Mouse (Mus musculus) intestine, embryonic 15.5 days (tissue): ENCODE measurements around the gene Ttll1. TPM values are rescaled to one million over a fixed set of nuclear protein-coding genes. Genes with fewer than 3 reads are reported as not detected.
"Not testable (repeated sequence)": the region's sequence is repeated elsewhere in the genome, so short reads cannot be mapped to it uniquely, and the experiment has no call there.

Source experiments
- ATAC-seq: fragments of 200-750 bp; cut with Nextera tagmentation; 2 replicates; pipeline ENCODE4 v1.8.0; 2017; ENCODE audit warnings: moderate TSS enrichment, moderate library complexity
- H3K27ac ChIP-seq: fragments of 300-500 bp; sonication (generic); 2 replicates; pipeline ENCODE4 v1.5.1; 2015; ENCODE audit warnings: mild to moderate bottlenecking, inconsistent platforms
- H3K27me3 ChIP-seq: fragments of 300-500 bp; sonication (generic); replicated peaks from 2 replicates; pipeline ENCODE4 v1.6.1; 2015; ENCODE audit warnings: inconsistent platforms
- H3K36me3 ChIP-seq: fragments of 300-500 bp; sonication (generic); 2 replicates; pipeline ENCODE4 v1.6.1; 2015; ENCODE audit warnings: inconsistent platforms
- H3K4me1 ChIP-seq: fragments of 300-500 bp; sonication (generic); replicated peaks from 2 replicates; pipeline ENCODE4 v1.6.1; 2015; ENCODE audit warnings: inconsistent platforms
- H3K4me2 ChIP-seq: fragments of 300-500 bp; sonication (generic); replicated peaks from 2 replicates; pipeline ENCODE4 v1.6.1; 2015; ENCODE audit warnings: mild to moderate bottlenecking, inconsistent platforms
- H3K4me3 ChIP-seq: fragments of 300-500 bp; sonication (generic); replicated peaks from 2 replicates; pipeline ENCODE4 v1.5.1; 2015; ENCODE audit warnings: inconsistent platforms
- H3K9ac ChIP-seq: fragments of 300-500 bp; sonication (generic); 2 replicates; pipeline ENCODE4 v1.6.1; 2015; ENCODE audit warnings: inconsistent platforms
- H3K9me3 ChIP-seq: fragments of 300-500 bp; sonication (generic); 2 replicates; pipeline ENCODE4 v1.6.1; 2016; ENCODE audit warnings: inconsistent platforms
- WGBS: fragments of 180-500 bp; shearing (Covaris S2); methylation state at CpG from one replicate; pipeline ENCODE4 v1.1.7; 2015; 5-methylcytosine and 5-hydroxymethylcytosine counted together
- polyA plus RNA-seq: library from polyadenylated mRNA; unstranded; fragments of >200 nt; fragmentation: Nextera tagmentation; extraction: Ambion mirVana; gene quantifications from 2 replicates; pipeline ENCODE4 v1.2.1, GENCODE M21; 2015

Ttll1 gene
- polyA plus RNA-seq, 1 experiment from 2014 or later, result 18.4 TPM

- no peaks in the 10 kb centered on the region for H3K9me3 ChIP-seq
- H3K4me2 ChIP-seq, result peak overlapping the region; percentile 42; the same call in 1 of the 2 replicates
- WGBS, result 43% methylated on average over 10 of the region's 10 CpGs
- peak overlapping the region; percentile 81 for H3K27ac ChIP-seq
- no peak overlapping the region for H3K9ac ChIP-seq
- ATAC-seq, result peak; percentile 99
- no peaks in the 10 kb centered on the region for H3K27me3 ChIP-seq
- peaks cover 15% of the 10 kb centered on the region for H3K4me1 ChIP-seq
- no peak overlapping the region for H3K4me3 ChIP-seq
- no peaks in the 10 kb centered on the region for H3K36me3 ChIP-seq
These were observed 36.7 kb downstream of the Ttll1 start for GRCm38 (mm10) chr15:83473832-83474465.

GRCm38 (mm10) chr15:83473251-83473650, 37.4 kb downstream of the Ttll1 start:
- H3K27ac ChIP-seq, result no peak overlapping the region
- H3K27me3 ChIP-seq, result no peaks in the 10 kb centered on the region
- 78% methylated on average over 1 of the region's 1 CpGs for WGBS
- no peak overlapping the region for H3K9ac ChIP-seq
- H3K4me3 ChIP-seq, result no peak overlapping the region
- H3K9me3 ChIP-seq, result no peaks in the 10 kb centered on the region
- peaks cover 15% of the 10 kb centered on the region for H3K4me1 ChIP-seq
- no peak for ATAC-seq
- H3K36me3 ChIP-seq, result no peaks in the 10 kb centered on the region
- no peak overlapping the region; the same call in 1 of the 2 replicates for H3K4me2 ChIP-seq

- H3K27ac ChIP-seq, result no peak overlapping the region
- H3K4me3 ChIP-seq, result no peak overlapping the region
- H3K36me3 ChIP-seq, result no peaks in the 10 kb centered on the region
- no peak for ATAC-seq
- no peak overlapping the region for H3K4me2 ChIP-seq
- H3K9me3 ChIP-seq, result no peaks in the 10 kb centered on the region
- 75% methylated on average over 7 of the region's 7 CpGs for WGBS
- H3K27me3 ChIP-seq, result no peaks in the 10 kb centered on the region
- H3K9ac ChIP-seq, result no peak overlapping the region
- peaks cover 15% of the 10 kb centered on the region for H3K4me1 ChIP-seq
These were observed 39.2 kb downstream of the Ttll1 start for GRCm38 (mm10) chr15:83471476-83471875.

GRCm38 (mm10) chr15:83470443-83470842, 40.2 kb downstream of the Ttll1 start:
- Histone ChIP-seq H3K36me3 (no peaks in the 10 kb centered on the region), H3K4me3 (no peak overlapping the region), H3K9ac (no peak overlapping the region), H3K4me1 (peaks cover 15% of the 10 kb centered on the region), H3K27ac (no peak overlapping the region), H3K27me3 (no peaks in the 10 kb centered on the region), H3K4me2 (no peak overlapping the region), H3K9me3 (no peaks in the 10 kb centered on the region)
- WGBS, result 80% methylated on average over 8 of the region's 8 CpGs
- no peak for ATAC-seq

- H3K27ac ChIP-seq, result no peak overlapping the region
- no peak for ATAC-seq
- no peak overlapping the region for H3K4me3 ChIP-seq
- H3K27me3 ChIP-seq, result no peaks in the 10 kb centered on the region
- H3K4me2 ChIP-seq, result no peak overlapping the region
- peaks cover 10% of the 10 kb centered on the region for H3K4me1 ChIP-seq
- 64% methylated on average over 6 of the region's 6 CpGs for WGBS
- no peaks in the 10 kb centered on the region for H3K36me3 ChIP-seq
- H3K9me3 ChIP-seq, result no peaks in the 10 kb centered on the region
- no peak overlapping the region for H3K9ac ChIP-seq
These were observed 41.3 kb downstream of the Ttll1 start for GRCm38 (mm10) chr15:83469279-83469821.

- 68% methylated on average over 9 of the region's 9 CpGs for whole genome bisulfite sequencing
- Histone ChIP-seq H3K9ac (no peak overlapping the region), H3K4me2 (no peak overlapping the region), H3K4me3 (no peak overlapping the region), H3K4me1 (peaks cover 12% of the 10 kb centered on the region; the same call in 1 of the 2 replicates), H3K27me3 (no peaks in the 10 kb centered on the region), H3K36me3 (no peaks in the 10 kb centered on the region), H3K27ac (no peak overlapping the region), H3K9me3 (no peaks in the 10 kb centered on the region)
- ATAC-seq, result no peak
These were observed 43.3 kb downstream of the Ttll1 start for GRCm38 (mm10) chr15:83467232-83467966.

GRCm38 (mm10) chr15:83466331-83466730, 44.4 kb downstream of the Ttll1 start:
- ATAC-seq, result no peak
- Histone ChIP-seq H3K36me3 (no peaks in the 10 kb centered on the region), H3K4me1 (peaks cover 12% of the 10 kb centered on the region; the same call in 1 of the 2 replicates), H3K27ac (no peak overlapping the region), H3K4me3 (no peak overlapping the region), H3K4me2 (no peak overlapping the region), H3K9me3 (no peaks in the 10 kb centered on the region), H3K9ac (no peak overlapping the region), H3K27me3 (no peaks in the 10 kb centered on the region)
- WGBS, result 74% methylated on average over 4 of the region's 4 CpGs

- no peaks in the 10 kb centered on the region for H3K36me3 ChIP-seq
- H3K9me3 ChIP-seq, result no peaks in the 10 kb centered on the region
- H3K4me2 ChIP-seq, result peak overlapping the region; percentile 80
- peak overlapping the region; percentile 86 for H3K4me3 ChIP-seq
- H3K4me1 ChIP-seq, result peaks cover 11% of the 10 kb centered on the region; the same call in 1 of the 2 replicates
- 76% methylated on average over 19 of the region's 19 CpGs for WGBS
- ATAC-seq, result peak; percentile 2; the same call in 1 of the 2 replicates
- H3K27me3 ChIP-seq, result no peaks in the 10 kb centered on the region
- H3K9ac ChIP-seq, result no peak overlapping the region
- H3K27ac ChIP-seq, result no peak overlapping the region
These were observed 45.6 kb downstream of the Ttll1 start for GRCm38 (mm10) chr15:83464905-83465650.

- H3K9me3 ChIP-seq, result no peaks in the 10 kb centered on the region
- ATAC-seq, result peak; percentile 98
- H3K4me2 ChIP-seq, result peak within 1 kb of the TSS; percentile 80
- peak within 1 kb of the TSS; percentile 87 for H3K9ac ChIP-seq
- peak within 1 kb of the TSS; percentile 78 for H3K27ac ChIP-seq
- WGBS, result under 1% methylated on average over 85 of the region's 88 CpGs
- no peaks in the 10 kb centered on the region for H3K27me3 ChIP-seq
- peak within 1 kb of the TSS; percentile 86 for H3K4me3 ChIP-seq
- no peaks in the 10 kb centered on the region for H3K36me3 ChIP-seq
- peaks cover 10% of the 10 kb centered on the region; the same call in 1 of the 2 replicates for H3K4me1 ChIP-seq
These were observed 46.4 kb downstream of the Ttll1 start, which contains the start of gene Pacsin2 for GRCm38 (mm10) chr15:83464083-83464904. Gene Pacsin2, minus strand, starts transcription at chr15:83464606.

- H3K4me2 ChIP-seq, result peak overlapping the region; percentile 80
- no peaks in the 10 kb centered on the region for H3K9me3 ChIP-seq
- peak overlapping the region; percentile 87 for H3K9ac ChIP-seq
- 6% methylated on average over 17 of the region's 17 CpGs for WGBS
- H3K36me3 ChIP-seq, result no peaks in the 10 kb centered on the region
- peak overlapping the region; percentile 86 for H3K4me3 ChIP-seq
- no peaks in the 10 kb centered on the region for H3K27me3 ChIP-seq
- peak overlapping the region; percentile 78 for H3K27ac ChIP-seq
- peaks cover 10% of the 10 kb centered on the region; the same call in 1 of the 2 replicates for H3K4me1 ChIP-seq
- no peak for ATAC-seq
These were observed 47.2 kb downstream of the Ttll1 start for GRCm38 (mm10) chr15:83463369-83464082.

- not testable (repeated sequence) for H3K9ac ChIP-seq, H3K36me3 ChIP-seq, H3K4me3 ChIP-seq, H3K27me3 ChIP-seq, H3K9me3 ChIP-seq
- peak; percentile 30 for ATAC-seq
- 68% methylated on average over 8 of the region's 8 CpGs for WGBS
- Histone ChIP-seq H3K4me1 (peaks cover 10% of the 10 kb centered on the region; the same call in 1 of the 2 replicates), H3K27ac (peak overlapping the region; percentile 62; the same call in 1 of the 2 replicates), H3K4me2 (peak overlapping the region; percentile 80)
These were observed 48.3 kb downstream of the Ttll1 start for GRCm38 (mm10) chr15:83462349-83462748.
